Mouse (Mus musculus) frontal cortex, adult 2 months (tissue): ENCODE data around the gene Otud3. TPM values are rescaled to one million over a fixed set of nuclear protein-coding genes. Genes with fewer than 3 reads are reported as not detected.

ENCODE experiments used
- DNase-seq, 2 experiments: peaks; one replicate each; pipeline ENCODE4 v3.0.0; 2022; ENCODE audit warnings: low spot score in 1 of 2; ENCODE audit errors: extremely low spot score in 1 of 2
- polyA plus RNA-seq: library from polyadenylated mRNA; depleted of rRNA; stranded (reverse); fragments of >200 nt; gene quantifications from 2 replicates; pipeline ENCODE4 v1.2.3, GENCODE M21; 2012; rRNA removed

Otud3 gene
- polyA plus RNA-seq, result 11.3 and 13.3 TPM in 2 replicates

DNA sequence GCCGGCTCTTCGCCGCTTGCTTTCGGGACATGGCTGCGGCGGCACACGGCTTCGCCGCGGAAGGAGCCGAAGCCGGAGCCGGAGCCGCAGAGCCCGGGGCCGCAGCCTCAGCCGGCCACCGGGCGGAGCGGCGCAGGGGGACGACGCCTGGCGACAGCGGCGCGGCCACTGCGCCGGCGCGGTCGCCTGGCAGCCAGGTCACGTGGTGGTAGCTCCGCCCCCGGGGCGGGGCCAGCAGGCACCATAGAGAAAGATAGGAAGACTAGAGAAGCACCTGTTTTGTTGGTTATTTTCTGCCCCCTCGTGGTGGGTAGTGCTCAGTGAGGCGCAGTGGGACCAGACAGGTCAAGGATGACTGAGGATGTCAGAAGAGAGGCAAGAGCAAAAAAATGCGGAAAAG, at the start of gene Otud3:
TSS of gene Otud3 (minus strand) at position 149 of the 400 bp plus-strand sequence.
- peak; percentile 89 to 96 for DNase-seq

DNA sequence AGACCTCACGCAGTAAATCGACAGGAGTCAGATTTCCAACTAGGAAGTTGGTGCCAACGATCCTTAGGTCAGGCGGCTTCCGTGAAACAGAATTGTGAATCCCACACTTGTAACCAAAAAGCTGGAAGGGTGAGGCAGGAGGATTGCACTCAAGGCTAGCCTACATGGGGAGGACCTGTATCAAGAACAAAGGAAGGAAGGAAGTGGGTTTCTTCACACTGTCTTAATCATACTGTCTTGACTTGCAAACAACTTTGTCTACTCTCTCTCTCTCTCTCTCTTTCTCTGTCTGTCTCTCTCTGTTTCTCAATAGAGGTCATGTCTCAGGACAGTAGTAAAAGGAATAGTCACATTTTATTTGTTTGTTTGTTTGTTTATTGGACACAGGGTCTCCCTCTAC, 49.0 kb upstream of the Otud3 start:
- no peak for DNase-seq

DNA sequence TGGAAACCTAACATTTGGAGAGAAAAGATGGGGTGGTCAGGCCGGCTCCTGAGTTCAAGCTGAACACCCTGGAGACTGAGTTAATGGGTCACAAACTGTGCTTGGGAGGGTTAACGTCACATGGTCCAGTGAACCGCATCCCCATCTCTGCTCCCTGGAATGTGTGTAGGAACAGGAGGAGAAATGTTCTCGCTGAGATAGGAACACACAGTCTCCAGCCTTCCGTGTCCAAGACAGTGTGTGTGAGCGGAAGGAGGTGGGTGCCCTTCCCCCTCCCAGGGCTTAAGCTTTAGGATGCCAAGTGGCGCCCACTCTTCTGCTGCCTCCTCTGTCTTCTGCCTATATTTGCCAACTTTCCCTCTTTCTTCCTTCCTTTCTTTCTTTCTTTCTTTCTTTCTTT, 46.2 kb upstream of the Otud3 start:
- DNase-seq, result peak in 1 of 2 experiments; percentile 59

DNA sequence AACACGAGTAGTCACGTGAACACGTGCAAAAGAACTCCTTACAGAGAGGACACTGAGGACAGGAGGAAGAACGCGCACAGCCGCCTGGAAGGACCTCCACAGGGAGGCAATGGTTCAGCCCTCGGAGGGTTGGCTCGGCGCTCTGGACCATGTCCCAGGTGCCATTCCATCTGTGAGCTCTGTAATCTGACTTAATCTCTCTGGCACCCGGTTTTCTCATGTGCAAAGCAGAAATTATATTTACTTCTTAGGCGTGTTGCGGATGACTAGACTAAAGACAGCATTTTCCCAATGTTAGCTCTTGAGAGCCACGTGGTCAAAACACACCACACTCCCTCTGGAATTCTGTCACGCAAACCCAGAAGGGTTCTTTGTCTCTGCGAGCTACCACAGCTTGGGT, 45.4 kb upstream of the Otud3 start:
- DNase-seq, result peak in 1 of 2 experiments; percentile 48

DNA sequence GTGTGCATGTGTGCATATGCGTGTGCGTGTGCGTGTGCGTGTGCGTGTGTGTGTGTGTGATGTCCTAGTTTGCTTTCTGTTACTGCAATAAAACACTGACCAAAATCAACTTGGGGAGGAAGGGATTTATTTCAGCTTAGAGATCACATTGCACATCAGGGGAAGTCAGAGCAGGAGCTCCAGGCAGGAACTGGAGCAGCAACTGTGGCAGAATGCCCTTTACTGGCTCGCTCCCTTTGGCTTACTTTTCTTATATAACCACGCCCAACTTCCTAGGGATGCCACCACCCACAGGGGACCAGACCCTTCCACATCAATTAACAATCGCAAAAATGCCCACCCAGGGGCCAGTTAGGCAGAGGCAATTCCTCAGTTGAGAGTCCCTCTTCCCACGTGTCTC, 44.9 kb upstream of the Otud3 start:
- DNase-seq, result no peak

DNA sequence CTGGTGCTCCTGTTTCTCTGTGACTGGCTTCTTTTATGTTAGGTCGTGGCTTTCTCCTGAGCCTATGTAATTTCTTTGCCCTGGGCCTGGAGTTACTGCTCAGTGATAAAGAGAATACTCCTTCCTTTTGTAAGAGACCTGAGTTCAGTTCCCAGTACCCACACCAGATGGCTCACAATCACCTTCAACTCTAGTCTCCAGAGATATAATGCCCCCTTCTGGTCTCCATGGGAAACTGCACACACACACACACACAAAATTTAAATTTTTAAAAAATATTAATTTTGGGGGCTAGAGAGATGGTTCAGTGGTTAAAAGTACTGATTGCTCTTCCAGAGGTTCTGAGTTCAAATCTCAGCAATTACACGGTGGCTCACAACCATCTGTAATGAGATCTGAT, 34.5 kb upstream of the Otud3 start:
- DNase-seq, result no peak

DNA sequence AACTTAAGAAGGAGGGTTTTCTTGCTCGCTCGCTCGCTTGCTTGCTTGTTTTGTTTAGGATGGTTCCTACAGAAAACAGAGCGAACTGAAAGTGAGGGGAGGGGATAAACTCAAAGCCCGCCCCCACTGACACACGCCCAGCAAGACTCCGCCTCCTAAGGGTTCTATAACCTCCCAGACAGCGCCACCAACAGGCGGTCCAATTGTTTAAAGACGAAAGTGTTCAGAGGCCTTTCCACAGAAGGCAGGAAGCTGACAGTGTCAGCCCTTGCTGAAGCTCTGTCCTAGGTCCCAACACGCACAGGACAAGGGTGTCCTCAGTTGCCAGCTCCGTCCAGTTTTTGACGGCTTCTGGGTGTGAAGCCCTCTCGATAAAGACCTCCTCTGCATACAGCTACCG, 30.0 kb upstream of the Otud3 start:
- peak in 1 of 2 experiments; percentile 61 for DNase-seq

DNA sequence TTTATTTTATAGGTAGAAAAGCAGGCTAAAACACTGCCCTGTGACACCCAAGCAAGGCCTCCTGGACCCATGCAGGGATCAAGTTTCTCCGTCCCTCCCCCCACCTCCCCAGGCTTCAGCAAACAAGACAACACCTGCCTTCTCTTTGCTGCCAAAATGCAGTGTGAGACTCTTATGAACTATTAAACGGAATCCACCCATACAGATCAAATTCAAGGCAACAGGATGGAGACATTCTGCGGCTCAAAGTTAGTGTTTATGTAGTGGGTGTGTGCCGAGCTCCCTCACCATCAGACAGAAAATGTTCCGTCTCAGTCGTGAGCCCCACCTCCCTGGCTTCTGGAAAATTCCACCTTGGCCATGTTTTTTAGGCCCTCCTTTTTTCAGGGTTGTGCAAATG, 28.2 kb upstream of the Otud3 start:
- no peak for DNase-seq

DNA sequence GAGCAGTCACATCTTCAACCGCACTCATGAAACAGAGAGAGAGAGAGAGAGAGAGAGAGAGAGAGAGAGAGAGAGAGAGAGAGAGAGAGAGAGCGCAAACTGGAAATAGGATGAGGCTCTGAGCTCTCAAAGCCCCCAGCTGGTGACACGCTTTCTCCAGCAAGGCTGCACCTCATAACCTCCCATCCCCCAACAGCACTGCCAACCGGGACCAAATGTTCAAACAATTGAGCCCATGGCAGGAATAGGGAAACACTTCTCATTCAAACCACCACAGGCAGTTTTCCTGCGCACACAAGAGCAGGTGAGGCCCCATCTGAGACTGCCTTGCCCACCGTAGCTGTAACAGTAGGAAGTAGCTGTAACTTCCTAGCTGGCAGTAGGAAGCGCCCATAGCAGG, 27.7 kb upstream of the Otud3 start:
- no peak for DNase-seq

DNA sequence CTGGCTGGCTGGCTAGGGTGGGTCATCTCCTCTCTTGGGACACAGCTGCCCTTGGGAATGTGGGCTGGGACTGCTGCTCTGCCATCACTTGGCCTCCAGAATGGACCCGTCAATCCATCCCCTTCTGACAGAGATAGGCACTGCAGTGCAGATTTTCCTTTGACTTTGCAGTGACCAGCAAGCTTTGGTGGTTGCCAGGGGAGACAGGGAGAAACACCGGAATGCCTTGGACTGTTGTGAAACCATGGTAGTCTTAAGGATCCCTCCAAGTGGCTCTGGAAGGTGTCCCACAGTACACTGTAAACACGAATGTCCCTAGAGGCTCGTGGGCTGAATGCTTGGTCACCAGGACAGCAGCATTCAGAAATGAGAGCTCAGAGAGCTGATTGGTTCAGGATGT, 25.7 kb upstream of the Otud3 start:
- DNase-seq, result no peak

DNA sequence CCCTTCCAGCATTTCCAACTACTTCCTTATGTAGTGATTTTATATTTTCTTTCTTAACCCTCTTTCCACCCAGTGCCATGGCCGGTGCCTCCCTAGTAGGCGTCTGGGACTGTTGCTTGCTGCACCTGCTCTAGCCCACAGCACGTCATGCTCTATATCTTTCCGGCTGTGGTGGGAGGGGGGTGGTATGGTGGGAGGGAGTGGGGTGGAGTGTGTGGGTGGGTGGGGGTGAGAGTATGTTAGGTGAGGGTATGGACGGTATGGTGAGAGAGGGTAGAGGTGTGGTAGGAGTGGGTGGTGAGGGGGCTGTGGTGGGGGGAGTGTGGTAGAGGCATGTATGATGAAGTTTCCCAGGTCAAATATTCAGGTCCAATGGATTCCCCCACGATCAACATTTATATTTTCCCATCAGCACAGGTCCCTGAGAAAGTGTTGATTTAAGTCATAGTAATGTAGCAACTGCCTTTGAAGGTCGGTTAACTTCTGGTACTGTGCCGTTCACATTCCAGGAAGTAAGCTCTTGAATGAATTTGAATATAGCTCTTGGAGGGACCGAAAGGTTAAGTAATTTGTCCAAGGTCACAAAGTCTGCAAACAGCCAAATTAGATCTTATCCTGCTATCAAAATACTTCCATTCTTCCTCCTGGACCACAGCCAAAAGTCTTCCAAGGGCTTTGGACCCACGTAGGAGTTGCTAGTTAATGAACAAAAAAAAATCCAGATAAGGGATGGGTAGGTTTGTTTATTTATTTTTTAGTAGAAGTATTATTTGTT, 24.9 kb upstream of the Otud3 start:
- DNase-seq, result no peak

DNA sequence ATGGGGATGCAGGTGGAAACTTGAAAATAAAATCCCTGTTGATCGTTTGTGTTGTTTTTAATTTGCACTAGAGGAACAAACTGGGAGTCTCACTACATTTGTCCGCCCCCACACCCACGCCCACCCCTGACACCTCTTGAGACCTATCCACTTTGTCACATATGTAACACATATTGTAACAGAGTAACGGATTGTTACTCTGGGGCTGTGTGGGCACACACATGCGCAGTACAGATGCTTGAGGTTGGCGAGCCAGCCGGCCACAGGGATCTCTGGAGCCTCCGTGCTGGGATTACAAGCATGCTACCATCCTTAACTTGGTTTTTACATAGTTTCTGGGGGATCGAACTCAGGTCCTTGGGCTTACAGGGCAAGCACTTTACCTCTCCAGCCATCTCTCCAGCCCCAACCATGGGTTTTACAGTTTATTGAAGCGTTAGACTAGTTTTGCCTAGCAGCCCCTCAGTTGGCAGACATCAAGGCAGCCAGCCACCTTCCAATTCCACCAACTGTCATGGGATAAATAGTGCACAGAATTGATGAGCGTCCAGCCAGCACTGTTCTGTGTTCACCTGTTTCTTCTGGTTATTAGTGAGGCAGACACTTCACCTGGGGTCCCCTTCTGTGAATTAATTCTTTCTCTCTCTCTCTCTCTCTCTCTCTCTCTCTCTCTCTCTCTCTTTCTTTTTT, 20.9 kb upstream of the Otud3 start:
- DNase-seq, result no peak

DNA sequence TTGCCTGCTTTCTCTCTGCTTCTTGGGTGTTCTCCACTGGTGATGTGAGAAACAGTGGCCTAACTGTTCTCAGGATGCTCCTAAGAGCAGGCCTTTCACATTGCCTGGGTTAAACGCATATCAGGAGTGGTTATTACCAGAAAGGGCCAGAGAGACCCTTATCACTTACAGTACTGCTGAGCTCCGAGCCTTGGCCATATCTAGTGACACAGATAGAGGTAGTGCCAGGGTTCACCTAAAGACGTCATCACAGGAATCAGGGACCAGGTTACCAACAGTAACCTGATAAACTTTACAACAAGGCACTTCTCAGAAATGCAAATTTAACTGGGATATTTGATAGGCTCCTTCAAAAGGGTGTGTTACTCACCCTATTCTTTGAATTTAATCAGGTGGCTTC, 20.1 kb upstream of the Otud3 start:
- no peak for DNase-seq

DNA sequence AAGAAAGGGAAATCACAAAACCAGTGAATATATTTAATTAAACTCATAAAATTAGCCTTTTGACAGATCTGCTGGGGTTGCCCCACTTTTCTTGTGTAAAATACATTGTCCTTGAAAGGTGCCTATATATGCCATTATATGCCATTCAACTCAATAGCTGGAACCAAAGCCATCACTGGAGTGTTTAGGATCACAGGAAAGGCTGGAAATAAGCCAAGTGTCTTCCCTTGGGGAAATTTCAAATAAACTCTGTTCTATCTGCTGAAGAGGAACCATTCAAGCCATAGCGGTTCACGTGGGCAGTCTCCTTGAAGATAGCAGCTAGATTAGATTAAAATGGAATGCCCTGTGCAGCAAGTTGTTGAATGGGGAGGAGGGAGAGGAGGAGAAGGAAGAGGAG, 11.8 kb upstream of the Otud3 start:
- DNase-seq, result no peak

DNA sequence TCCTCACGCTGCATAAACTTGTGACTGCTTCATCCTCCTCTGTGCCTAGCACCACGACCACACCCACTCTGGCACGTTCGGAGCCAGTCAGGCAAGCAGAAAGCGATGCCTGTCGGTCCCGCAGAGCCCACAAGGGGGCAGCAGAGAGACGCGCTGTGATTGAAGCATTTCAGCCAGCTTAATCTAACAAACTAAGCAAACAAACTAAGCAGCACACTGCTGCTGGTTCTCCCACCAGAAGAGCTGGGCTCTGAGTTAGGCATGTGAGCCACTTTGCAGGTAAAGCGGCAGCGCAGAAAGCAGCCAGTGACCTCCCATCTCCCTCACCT, 8.3 kb upstream of the Otud3 start:
- peak; percentile 91 to 100 for DNase-seq

DNA sequence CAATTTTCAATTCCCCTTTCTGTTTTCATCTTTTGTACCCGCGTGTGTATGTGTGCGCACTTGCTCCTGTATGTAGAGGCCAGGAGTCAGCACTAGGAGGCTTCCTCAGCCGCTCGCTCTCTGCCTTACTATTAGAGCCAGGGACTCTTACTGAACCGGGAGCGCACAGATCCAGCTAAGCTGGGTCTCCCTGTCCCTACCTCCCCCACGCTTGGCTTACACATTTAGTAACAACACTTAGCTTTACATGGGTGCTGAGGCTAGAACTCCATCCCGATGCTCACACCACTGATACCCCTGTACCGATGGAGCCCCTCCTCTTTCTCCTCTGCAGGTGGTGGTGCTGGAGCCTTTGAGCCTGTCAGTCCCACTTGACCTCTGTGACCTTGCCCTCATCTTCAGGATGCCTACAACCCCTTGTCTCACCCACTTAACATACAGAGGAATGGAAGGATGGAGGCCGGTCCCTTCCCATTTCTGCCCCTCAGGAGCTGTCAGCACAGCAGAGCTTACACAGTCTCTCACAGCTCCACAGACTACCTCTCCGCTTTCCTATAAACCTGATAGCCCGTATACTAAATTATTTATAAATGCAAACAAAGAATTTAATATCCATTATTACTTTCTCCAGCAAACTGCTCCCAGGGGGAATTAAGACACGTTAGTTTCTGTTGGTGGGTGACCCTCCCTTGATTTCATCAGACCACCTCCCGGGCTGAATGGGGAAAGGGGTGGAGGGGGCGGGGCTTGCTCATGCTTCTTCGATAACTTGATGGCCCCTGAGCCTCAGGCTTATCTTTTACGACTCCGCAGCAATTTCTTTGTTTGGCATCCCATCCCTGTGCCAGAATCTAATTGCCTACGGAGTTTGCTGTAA, 7.7 kb upstream of the Otud3 start:
- no peak for DNase-seq

DNA sequence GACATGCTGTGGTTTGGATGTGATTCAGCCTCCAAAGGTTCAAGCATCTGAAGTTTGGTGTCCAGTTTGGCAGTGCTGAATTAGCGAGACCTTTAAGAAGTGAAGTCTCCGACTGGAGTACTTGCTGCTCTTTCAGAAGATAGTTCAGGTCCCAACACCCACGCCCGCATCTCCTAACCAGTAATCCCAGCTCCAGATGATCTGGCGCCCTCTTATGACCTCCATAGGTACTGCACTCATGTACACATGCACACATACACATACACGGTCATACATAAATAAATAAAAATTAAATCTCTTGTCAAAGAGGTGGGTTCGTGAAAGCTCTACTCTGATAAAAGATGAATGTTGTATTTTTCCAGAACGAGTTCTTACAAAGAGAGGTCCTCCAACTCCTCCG, 3.5 kb upstream of the Otud3 start:
- DNase-seq, result no peak

DNA sequence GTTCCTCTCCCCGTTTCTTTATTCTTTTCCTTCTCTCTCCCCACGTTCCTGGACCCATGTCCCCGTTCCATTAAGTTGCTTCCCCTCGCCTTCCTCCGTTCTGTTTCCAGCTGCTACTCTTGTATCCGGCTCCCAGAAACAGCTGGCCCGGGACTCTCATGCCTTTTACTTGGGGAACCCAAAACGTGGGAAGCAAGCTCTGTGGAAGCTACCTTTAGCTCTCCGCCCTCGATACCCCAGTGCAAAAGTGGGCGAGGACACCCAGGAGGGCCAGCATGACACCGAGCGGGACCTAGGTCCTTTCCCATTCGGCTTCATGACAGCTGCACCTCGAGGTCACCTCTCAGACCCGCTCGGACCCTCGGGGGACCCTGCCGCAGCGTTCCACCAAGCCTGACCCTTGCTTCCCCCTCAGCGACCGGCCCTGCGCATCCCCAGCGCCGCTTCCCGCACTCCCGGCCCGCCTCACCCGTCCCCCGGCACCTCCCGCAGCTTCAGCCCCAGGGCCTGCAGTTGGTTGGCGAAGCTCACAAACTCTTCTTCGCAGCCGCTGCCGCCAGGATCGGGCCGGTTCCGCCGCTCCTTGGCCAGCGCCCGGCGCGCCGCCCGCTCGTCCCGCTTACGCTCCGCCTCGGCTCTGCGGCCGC, 481 bp downstream of the Otud3 start:
- DNase-seq, result no peak

DNA sequence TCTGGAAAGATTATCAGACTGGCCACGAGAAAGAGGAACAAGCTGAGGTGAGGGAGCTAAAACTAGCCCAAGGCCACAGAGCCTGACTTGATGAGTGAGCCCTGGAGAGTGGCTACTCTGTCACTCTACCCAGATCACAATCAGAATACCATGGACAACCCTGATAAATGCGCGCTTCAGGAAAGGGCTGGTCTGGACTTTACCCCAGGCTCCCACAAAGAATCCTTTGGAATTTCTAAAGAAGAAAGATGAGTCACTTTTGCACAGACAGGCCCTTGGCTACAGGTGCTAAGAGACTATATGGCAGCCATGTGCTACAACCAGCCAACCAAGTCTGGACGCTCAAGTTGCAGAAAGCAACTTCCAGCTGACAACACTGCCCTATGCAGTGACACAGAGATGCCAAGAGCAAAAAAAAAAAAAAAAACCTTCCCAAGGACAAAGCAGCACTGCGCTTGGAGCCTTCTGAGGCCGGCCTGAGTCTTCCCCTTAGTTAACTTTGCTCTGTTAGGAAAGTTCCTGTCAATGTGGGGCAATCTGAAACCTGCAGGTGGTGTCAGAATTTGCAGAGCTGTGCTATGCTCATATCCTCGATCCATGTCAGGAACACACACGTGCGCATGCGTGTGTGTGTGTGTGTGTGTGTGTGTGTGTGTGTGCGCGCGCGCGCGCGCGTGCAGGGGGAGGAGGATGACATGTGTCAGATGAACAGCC, 8.0 kb downstream of the Otud3 start:
- no peak for DNase-seq

DNA sequence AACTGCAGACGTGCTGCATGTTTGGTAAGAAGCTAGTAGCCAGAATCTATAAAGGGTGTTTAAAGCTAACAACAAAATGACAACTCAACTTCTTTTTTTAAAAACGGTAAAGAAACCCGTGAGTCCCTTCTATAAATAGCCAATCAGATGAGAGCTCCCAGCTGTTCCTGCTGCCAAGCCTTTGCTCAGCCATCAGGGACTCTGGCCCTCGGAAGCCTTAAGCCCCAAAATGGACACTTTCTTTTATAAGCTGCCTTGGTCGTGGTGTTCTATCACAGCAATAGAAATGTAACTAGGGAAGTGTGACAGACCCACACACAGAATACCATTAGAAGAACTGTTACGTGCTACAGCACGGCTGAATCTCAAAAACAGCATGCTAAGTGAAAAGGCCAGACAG, 14.4 kb downstream of the Otud3 start:
- DNase-seq, result peak in 1 of 2 experiments; percentile 46
